Mouse (Mus musculus) bone marrow macrophage, adult 2 months (primary cell): Measurements from ENCODE around the gene Teddm1a.
"Not testable (repeated sequence)": the region's sequence is repeated elsewhere in the genome, so short reads cannot be mapped to it uniquely, and the experiment has no call there.

Experiments
- CTCF ChIP-seq: IDR thresholded peaks from 2 replicates; pipeline ENCODE4 v1.5.1; 2012; ENCODE audit warnings: low read depth, mild to moderate bottlenecking, low read length, moderate library complexity
- POLR2A ChIP-seq: IDR thresholded peaks from 2 replicates; pipeline ENCODE4 v1.6.1; 2012; ENCODE audit warnings: mild to moderate bottlenecking, low read depth, low read length, borderline replicate concordance

- not testable (repeated sequence) for TF ChIP-seq CTCF, POLR2A
These were observed 11.2 kb upstream of the Teddm1a start for GRCm38 (mm10) chr1:153880391-153880790.
